Mouse (Mus musculus): ENCODE measurements around the gene Rarg. TPM values are rescaled to one million over a fixed set of nuclear protein-coding genes. Genes with fewer than 3 reads are reported as not detected.

Rarg gene
- total and polyA plus RNA-seq, 3 experiments, result 0.39 to 5.8 TPM; not detected in 1

DNA sequence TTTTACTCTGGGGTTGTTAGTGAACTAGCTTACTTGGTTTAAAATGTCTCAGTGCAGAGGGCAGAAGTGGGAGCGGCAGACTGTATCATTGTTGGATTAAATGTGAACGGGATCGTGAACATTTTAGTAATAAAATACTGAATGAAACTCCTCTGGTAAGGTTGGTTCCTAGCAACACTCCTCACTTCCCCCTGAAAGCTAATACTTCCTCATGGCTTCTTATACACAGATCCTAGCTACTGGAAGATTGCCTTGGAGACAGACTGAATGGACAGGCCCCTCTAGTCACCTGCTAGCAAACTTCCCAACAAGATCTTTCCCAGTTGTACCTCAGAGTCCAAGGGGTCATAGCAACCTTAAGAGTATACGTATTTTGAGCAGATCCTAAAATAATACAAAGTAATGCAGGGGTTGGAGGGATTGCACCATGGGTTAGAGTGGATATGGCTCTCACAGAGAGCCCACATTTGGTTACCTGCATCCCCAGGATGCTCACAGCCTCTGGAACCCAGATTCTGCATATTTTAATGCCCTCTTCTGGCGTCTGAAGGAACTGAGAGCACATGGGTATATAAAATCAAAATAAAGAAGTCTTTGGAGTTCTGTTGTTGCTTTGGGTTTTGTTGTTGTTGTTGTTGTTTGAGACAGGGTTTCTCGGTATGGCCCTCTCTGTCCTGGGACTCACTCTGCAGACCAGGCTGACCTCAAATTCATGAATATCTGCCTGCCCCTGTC, 16.8 kb upstream of the Rarg start (continued):
- no peak for TF ChIP-seq GABPA (IDR thresholded peaks at IDR 0.05; ENCODE audit: low read depth, low read length)
- TF ChIP-seq ETS1 (IDR thresholded peaks at IDR 0.05; ENCODE audit: low read depth, low read length), result no peak
- TF ChIP-seq TAL1 (IDR thresholded peaks at IDR 0.05; ENCODE audit: low read length), result no peak
- no peak for TF ChIP-seq RCOR1 (IDR thresholded peaks at IDR 0.05; ENCODE audit: low read depth, low read length)
- peak; percentile 70 for TF ChIP-seq RAD21 (IDR thresholded peaks at IDR 0.05; ENCODE audit: low read depth, low read length)
- no peak for TF ChIP-seq POLR2AphosphoS2 (IDR thresholded peaks at IDR 0.05; ENCODE audit: low read length)
- no peak for TF ChIP-seq SIN3A (IDR thresholded peaks at IDR 0.05; ENCODE audit: low read length)
- TF ChIP-seq MYC (IDR thresholded peaks at IDR 0.05; ENCODE audit: low read depth, low read length), result peak; percentile 79
- TF ChIP-seq POLR2A (IDR thresholded peaks at IDR 0.05; ENCODE audit: control insufficient read depth in 1 of 2, insufficient read depth in 1 of 2, low read depth in 1 of 2, low read length in 2 of 2, poor library complexity in 1 of 2), result no peak
- no peak for TF ChIP-seq ZKSCAN1 (IDR thresholded peaks at IDR 0.05; ENCODE audit: low read depth, low read length)
- no peak for TF ChIP-seq USF2 (IDR thresholded peaks at IDR 0.05; ENCODE audit: borderline replicate concordance in 1 of 2, insufficient read depth in 1 of 2, low read depth in 1 of 2, low read length in 2 of 2)
- peak; percentile 75 for TF ChIP-seq ZC3H11A (IDR thresholded peaks at IDR 0.05; ENCODE audit: low read depth, low read length)

DNA sequence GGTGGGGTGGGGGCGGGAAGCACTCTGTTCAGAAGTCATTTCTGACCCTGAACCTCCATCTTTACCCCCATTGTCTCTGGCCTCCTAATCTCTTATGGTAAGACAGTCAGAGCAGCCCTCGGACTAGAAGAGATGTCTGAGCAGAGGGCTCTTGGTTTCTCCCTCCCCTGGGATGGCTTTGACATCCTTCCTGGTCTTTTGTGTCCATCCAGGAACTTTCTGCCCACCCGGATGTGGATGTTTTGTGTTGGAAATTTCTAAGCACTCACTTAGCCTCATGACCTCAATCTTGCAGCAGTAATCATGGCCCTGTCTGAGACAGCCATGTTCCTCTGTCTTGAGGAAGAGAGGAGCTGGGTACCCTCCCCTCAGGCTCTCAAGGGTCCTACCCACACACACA, 14.1 kb upstream of the Rarg start:
- Histone ChIP-seq H3K4me3 (ENCODE audit: control insufficient read depth in 1 of 2, insufficient read depth in 1 of 2, low read depth in 2 of 2, low read length in 2 of 2) (no peak overlapping the region), H3K27me3 (ENCODE audit: control insufficient read depth in 1 of 2, insufficient read depth in 2 of 2, low read length in 2 of 2) (peaks cover 16 to 20% of the 10 kb centered on the region in 2 experiments), H3K9ac (ENCODE audit: control insufficient read depth, low read depth, low read length, poor library complexity, severe bottlenecking) (no peak overlapping the region), H3K36me3 (ENCODE audit: control insufficient read depth in 1 of 2, insufficient read depth in 2 of 2, low read length in 2 of 2) (no peaks in the 10 kb centered on the region), H3K79me2 (ENCODE audit: control insufficient read depth, insufficient read depth, low read length, poor library complexity) (no peaks in the 10 kb centered on the region), H3K27ac (ENCODE audit: control insufficient read depth, low read depth, low read length) (no peak overlapping the region), H3K4me1 (ENCODE audit: control insufficient read depth in 1 of 2, insufficient read depth in 2 of 2, low read length in 2 of 2) (no peaks in the 10 kb centered on the region), H3K9me3 (replicated peaks; ENCODE audit: insufficient read depth, low read length) (no peaks in the 10 kb centered on the region)
- TF ChIP-seq POLR2A (IDR thresholded peaks at IDR 0.05; ENCODE audit: control insufficient read depth in 1 of 2, insufficient read depth in 1 of 2, low read depth in 1 of 2, low read length in 2 of 2, poor library complexity in 1 of 2) (no peak), SMC3 (IDR thresholded peaks at IDR 0.05; ENCODE audit: low read depth, low read length) (no peak), RAD21 (IDR thresholded peaks at IDR 0.05; ENCODE audit: low read depth, low read length) (no peak), POLR2AphosphoS2 (IDR thresholded peaks at IDR 0.05; ENCODE audit: low read length) (no peak), NELFE (IDR thresholded peaks at IDR 0.05; ENCODE audit: low read depth, low read length) (no peak), ZMIZ1 (IDR thresholded peaks at IDR 0.05; ENCODE audit: low read depth, low read length) (no peak), TCF12 (IDR thresholded peaks at IDR 0.05; ENCODE audit: low read depth, low read length) (no peak), ZC3H11A (IDR thresholded peaks at IDR 0.05; ENCODE audit: low read depth, low read length) (no peak), GABPA (IDR thresholded peaks at IDR 0.05; ENCODE audit: low read depth, low read length) (no peak)
- no peak for DNase-seq (ENCODE audit: low read depth, low spot score)

Measured in MEL (cell line).